Mouse (Mus musculus) embryonic facial prominence, embryonic 11.5 days (tissue): ENCODE results near the gene Ccr7. TPM values are rescaled to one million over a fixed set of nuclear protein-coding genes. Genes with fewer than 3 reads are reported as not detected.

ENCODE experiments used
- ATAC-seq: fragments of 200-750 bp; cut with Nextera tagmentation; replicated peaks from 2 replicates; pipeline ENCODE4 v1.8.0; 2017; ENCODE audit warnings: low read depth; ENCODE audit not compliant: insufficient number of reproducible peaks, low FRiP score, low TSS enrichment
- DNase-seq: peaks from one replicate; pipeline ENCODE4 v3.0.0-alpha.2; 2015; ENCODE audit warnings: low spot score
- H3K27ac ChIP-seq: fragments of 300-500 bp; sonication (generic); replicated peaks from 2 replicates; pipeline ENCODE4 v1.5.1; 2014; ENCODE audit warnings: mild to moderate bottlenecking, low read depth, low read length, control low read depth
- H3K27me3 ChIP-seq: fragments of 300-500 bp; sonication (generic); 2 replicates; pipeline ENCODE4 v1.6.1; 2014; ENCODE audit warnings: mild to moderate bottlenecking, low read length, moderate library complexity, mixed read lengths; ENCODE audit not compliant: control insufficient read depth, insufficient read depth
- H3K36me3 ChIP-seq: fragments of 300-500 bp; sonication (generic); replicated peaks from 2 replicates; pipeline ENCODE4 v1.6.1; 2014; ENCODE audit warnings: low read depth, mild to moderate bottlenecking, low read length, moderate library complexity, mixed read lengths; ENCODE audit not compliant: control insufficient read depth, insufficient read depth
- H3K4me1 ChIP-seq: fragments of 300-500 bp; sonication (generic); 2 replicates; pipeline ENCODE4 v1.6.1; 2014; ENCODE audit warnings: low read length, mixed read lengths; ENCODE audit not compliant: control insufficient read depth, insufficient read depth
- H3K4me2 ChIP-seq: fragments of 300-500 bp; sonication (generic); 2 replicates; pipeline ENCODE4 v1.6.1; 2014; ENCODE audit warnings: low read depth, mild to moderate bottlenecking, control low read depth, low read length, moderate library complexity
- H3K4me3 ChIP-seq: fragments of 300-500 bp; sonication (generic); 2 replicates; pipeline ENCODE4 v1.5.1; 2014; ENCODE audit warnings: low read depth, low read length, control low read depth
- H3K9ac ChIP-seq: fragments of 300-500 bp; sonication (generic); replicated peaks from 2 replicates; pipeline ENCODE4 v1.6.1; 2014; ENCODE audit warnings: mild to moderate bottlenecking, control low read depth, low read length
- H3K9me3 ChIP-seq: fragments of 300-500 bp; sonication (generic); replicated peaks from 2 replicates; pipeline ENCODE4 v1.6.1; 2016; ENCODE audit warnings: mild to moderate bottlenecking, low read length, inconsistent platforms, mixed read lengths; ENCODE audit not compliant: control insufficient read depth
- WGBS: fragments of 180-500 bp; shearing (Covaris S2); extraction: QIAGEN DNeasy Blood & Tissue Kit; methylation state at CpG from one replicate; pipeline ENCODE4 v1.1.7; 2014; 5-methylcytosine and 5-hydroxymethylcytosine counted together
- polyA plus RNA-seq: library from polyadenylated mRNA; unstranded; fragments of >200 nt; fragmentation: Nextera tagmentation; extraction: Ambion mirVana; gene quantifications from 2 replicates; pipeline ENCODE4 v1.2.1, GENCODE M21; 2014

Gene Ccr7
- 0.31 and 0.60 TPM in 2 replicates for polyA plus RNA-seq

DNA sequence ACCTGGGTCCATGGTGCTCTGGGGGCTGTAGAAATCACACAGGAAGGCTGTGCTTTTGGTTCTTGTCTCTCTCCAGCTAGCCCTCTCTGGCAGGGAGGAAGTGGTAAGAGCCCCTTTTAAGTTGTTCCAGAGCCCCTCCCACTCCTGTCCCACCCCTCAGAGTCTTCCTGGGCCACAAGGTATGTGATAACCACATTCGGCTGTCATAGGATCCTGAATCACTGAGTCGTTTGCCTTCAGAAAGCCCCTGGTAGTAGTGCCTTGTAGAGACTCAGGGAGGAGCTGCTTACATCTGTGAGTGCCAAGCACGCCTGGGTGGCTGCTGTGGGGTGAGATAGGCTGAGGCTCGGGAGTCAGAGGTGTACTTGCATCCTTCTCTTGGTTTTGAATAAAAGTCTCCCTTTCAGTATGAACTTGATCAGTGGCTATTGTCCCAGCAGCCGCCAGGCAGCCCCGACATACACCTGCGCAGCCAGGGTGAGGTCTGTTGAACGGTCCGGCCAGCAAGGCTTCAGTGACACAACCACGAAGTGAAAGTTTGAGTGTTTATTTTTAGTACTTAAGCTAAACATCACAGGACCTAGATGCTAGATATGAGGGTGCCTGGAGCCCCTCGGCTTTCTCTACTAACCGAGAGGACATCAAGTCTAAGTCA, at the start of gene Ccr7:
TSS of gene Ccr7 (minus strand) at position 91 of the 655 bp plus-strand sequence.
- DNase-seq, result no peak
- no peak within 1 kb of the TSS for H3K27ac ChIP-seq

DNA sequence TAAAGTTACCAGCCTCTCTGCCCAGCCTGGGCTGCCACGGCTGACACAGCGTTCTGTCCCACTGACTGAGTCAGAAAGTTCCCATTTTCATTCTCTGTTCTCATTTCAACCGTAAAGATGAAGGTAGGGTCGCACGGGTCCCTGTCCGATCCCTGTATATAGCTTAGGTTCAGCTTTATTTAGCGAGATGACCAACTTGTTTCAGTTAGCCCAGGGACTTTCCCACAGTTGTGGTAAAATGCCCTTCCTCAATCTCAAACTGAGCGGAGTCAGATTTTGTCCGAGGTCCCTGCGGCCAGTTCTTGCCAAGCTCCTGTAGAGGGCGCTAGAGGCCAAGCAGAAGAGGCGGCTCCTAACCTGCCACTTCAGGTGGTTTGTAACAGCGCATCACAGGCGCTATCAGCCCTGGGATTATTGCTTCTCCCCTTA, 34.3 kb upstream of the Ccr7 start:
- Histone ChIP-seq H3K4me1 (no peaks in the 10 kb centered on the region), H3K4me2 (no peak overlapping the region), H3K9me3 (no peaks in the 10 kb centered on the region), H3K36me3 (no peaks in the 10 kb centered on the region), H3K27me3 (no peaks in the 10 kb centered on the region), H3K4me3 (no peak overlapping the region), H3K27ac (no peak overlapping the region), H3K9ac (no peak overlapping the region)
- 27% methylated on average over 14 of the region's 14 CpGs for WGBS
- ATAC-seq, result no peak
- DNase-seq, result peak; percentile 67

More for the DNA sequence above, at the start of gene Ccr7:
- WGBS, result 71% methylated on average over 12 of the region's 12 CpGs
- no peak within 1 kb of the TSS for H3K4me3 ChIP-seq
- H3K9me3 ChIP-seq, result no peaks in the 10 kb centered on the region
- ATAC-seq, result no peak
- H3K36me3 ChIP-seq, result no peaks in the 10 kb centered on the region
- no peaks in the 10 kb centered on the region for H3K4me1 ChIP-seq
- no peaks in the 10 kb centered on the region for H3K27me3 ChIP-seq
- no peak within 1 kb of the TSS for H3K9ac ChIP-seq
- H3K4me2 ChIP-seq, result no peak within 1 kb of the TSS

DNA sequence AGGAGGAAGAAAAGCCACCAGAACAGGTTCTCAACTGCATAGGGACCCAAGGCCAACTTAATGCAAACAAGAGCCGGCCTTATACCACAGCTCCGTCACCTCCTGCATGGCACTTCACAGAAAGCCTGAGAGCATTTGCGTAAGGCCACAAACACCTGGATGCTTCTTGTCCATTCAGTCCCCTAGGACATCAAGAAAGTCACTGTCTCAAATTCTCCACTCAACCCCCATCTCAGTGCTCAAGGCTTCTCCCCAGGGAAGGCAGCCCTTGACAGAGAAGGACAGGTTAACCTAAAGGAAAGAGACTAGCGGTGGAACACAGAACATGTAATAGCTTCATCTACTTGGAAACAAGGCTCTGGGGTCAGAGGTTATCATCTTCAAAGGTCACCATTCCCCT, 32.5 kb upstream of the Ccr7 start:
- no peak overlapping the region for H3K27ac ChIP-seq
- no peaks in the 10 kb centered on the region for H3K4me1 ChIP-seq
- H3K36me3 ChIP-seq, result no peaks in the 10 kb centered on the region
- no peak overlapping the region for H3K4me3 ChIP-seq
- DNase-seq (no peak), ATAC-seq (no peak)
- no peak overlapping the region for H3K9ac ChIP-seq
- 93% methylated on average over 4 of the region's 4 CpGs for WGBS
- no peak overlapping the region for H3K4me2 ChIP-seq
- no peaks in the 10 kb centered on the region for H3K9me3 ChIP-seq
- H3K27me3 ChIP-seq, result no peaks in the 10 kb centered on the region

DNA sequence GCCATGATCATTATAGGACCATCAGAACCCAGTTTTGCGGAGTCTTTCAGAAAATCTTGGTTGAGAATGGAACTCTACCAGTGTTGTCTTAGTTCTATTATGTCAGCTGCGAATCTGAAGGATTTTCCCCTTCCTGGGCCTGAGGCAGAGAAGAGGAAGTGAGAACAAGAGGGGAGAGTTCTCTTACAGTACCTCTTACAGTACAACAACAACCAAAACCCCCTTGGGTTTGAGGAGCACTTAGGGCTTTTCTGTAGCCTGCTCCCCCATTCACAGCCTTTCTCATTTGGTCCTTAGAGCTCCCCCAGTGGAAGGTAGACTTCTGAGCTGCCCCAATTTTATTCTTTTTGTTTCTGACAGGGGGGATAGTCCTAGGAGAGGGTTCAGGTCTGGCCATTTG, 32.0 kb upstream of the Ccr7 start:
- Histone ChIP-seq H3K27ac (no peak overlapping the region), H3K4me3 (no peak overlapping the region), H3K9me3 (no peaks in the 10 kb centered on the region), H3K4me2 (no peak overlapping the region), H3K27me3 (no peaks in the 10 kb centered on the region), H3K9ac (no peak overlapping the region), H3K36me3 (no peaks in the 10 kb centered on the region), H3K4me1 (no peaks in the 10 kb centered on the region)
- DNase-seq, result no peak
- ATAC-seq, result no peak
- 70% methylated on average over 2 of the region's 2 CpGs for WGBS

DNA sequence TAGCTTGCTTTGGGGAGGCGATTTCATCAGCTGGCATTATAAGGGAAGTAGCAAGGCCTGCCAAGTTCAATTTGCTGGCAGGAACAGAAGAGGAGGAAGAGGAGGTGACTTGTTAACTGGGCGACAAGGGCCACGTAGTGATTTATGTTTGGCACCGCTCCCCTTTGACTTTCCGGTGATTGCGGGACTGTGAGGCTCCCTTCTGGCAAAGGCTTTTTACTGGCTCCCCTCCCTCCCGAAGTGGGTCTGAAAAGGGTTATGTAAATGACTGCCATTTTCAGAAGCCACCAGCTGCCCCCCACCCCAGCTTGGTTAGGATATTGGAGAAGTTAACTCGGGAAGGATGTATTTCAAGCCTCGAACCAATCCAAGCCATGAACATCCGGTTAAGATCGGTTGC, 27.7 kb upstream of the Ccr7 start:
- Histone ChIP-seq H3K4me3 (no peak overlapping the region), H3K4me2 (no peak overlapping the region), H3K9me3 (no peaks in the 10 kb centered on the region), H3K36me3 (no peaks in the 10 kb centered on the region), H3K4me1 (no peaks in the 10 kb centered on the region), H3K27ac (no peak overlapping the region), H3K27me3 (no peaks in the 10 kb centered on the region), H3K9ac (no peak overlapping the region)
- WGBS, result 82% methylated on average over 11 of the region's 11 CpGs
- ATAC-seq (no peak), DNase-seq (no peak)

DNA sequence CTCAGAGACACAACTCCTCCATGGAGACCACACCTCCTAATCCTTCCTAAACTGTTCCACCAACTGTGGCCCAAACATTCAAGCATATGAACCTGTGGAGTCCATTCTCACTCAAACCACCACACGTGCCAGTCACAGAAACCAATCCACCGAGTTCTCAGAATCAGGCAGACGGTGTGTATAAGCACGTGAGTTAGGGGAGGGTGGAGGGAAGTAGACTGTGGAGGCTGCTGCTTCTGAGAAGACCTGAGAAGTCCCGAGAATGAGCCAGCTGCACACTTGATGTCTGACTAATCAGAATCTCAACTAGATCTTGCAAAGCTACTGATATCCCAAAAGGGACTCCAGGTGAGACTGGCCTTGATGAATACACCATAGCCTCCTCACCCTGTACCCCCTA, 25.2 kb upstream of the Ccr7 start:
- H3K27ac ChIP-seq, result no peak overlapping the region
- H3K4me1 ChIP-seq, result no peaks in the 10 kb centered on the region
- H3K4me2 ChIP-seq, result no peak overlapping the region
- WGBS, result 93% methylated on average over 5 of the region's 5 CpGs
- no peak for DNase-seq
- ATAC-seq, result no peak
- no peaks in the 10 kb centered on the region for H3K36me3 ChIP-seq
- no peak overlapping the region for H3K4me3 ChIP-seq
- no peak overlapping the region for H3K9ac ChIP-seq
- H3K9me3 ChIP-seq, result no peaks in the 10 kb centered on the region
- H3K27me3 ChIP-seq, result no peaks in the 10 kb centered on the region

DNA sequence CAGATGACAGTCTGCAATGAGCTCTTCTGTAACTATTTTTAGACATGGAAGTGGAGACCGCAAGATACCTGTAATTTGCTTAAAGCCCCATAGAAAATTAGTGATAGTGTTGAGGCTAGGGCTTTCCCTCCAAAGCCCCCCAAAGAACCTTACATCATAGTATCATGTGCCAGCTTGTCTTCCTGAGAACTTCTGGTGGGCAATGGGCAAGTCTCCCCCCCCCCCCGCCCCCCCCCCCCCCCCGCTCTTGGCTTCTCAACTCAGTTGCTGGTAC, 23.0 kb upstream of the Ccr7 start:
- Histone ChIP-seq H3K9me3 (no peaks in the 10 kb centered on the region), H3K4me1 (no peaks in the 10 kb centered on the region), H3K4me3 (no peak overlapping the region), H3K27ac (no peak overlapping the region), H3K9ac (no peak overlapping the region), H3K36me3 (no peaks in the 10 kb centered on the region), H3K4me2 (no peak overlapping the region), H3K27me3 (no peaks in the 10 kb centered on the region)
- no peak for DNase-seq
- WGBS, result 100% methylated on average over 1 of the region's 3 CpGs
- no peak for ATAC-seq

DNA sequence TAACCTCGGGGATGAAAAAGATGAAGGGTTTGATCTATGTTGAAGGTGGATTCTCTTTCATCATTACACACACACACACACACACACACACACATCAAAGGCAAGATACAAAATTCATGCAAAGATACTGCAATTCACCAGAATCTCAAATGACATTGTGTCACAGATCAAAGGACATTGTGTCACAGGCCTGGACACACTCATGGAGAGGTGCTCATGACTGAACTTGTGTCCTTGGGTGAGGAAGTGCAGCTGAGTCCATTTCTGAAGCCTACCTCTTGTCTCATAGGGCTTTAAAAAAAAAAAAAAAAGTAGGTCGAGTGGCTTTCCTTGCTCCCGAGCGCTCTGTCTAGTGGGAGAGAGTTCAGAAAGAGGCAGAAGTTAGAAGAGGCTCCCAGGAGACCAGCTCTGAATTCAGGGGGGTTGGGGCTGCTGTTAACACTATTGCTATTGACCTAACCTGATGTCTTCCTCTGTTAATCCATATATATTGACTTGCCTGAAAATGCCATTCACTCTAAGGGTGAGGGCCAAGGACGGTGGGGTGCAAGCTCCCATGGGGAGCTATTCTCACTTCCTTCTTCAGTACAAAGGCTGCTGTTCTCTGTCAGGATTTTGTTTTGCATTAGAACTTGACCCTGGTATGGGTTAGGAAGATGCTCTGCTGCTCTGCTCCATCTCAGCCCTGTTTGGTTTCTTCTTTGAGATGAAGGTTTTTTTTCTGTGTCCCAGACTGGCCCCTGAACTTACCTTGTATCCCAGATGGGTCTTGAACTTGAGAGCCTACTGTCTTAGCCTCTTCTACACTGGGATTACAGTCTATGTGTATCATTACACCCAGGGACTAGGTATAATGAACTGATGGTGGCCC, 22.4 kb upstream of the Ccr7 start:
- DNase-seq (no peak), ATAC-seq (no peak)
- no peaks in the 10 kb centered on the region for H3K27me3 ChIP-seq
- 65% methylated on average over 5 of the region's 5 CpGs for WGBS
- H3K4me1 ChIP-seq, result no peaks in the 10 kb centered on the region
- H3K4me3 ChIP-seq, result no peak overlapping the region
- no peaks in the 10 kb centered on the region for H3K9me3 ChIP-seq
- H3K36me3 ChIP-seq, result no peaks in the 10 kb centered on the region
- no peak overlapping the region for H3K27ac ChIP-seq
- no peak overlapping the region for H3K9ac ChIP-seq
- no peak overlapping the region for H3K4me2 ChIP-seq
